Mouse (Mus musculus): ENCODE results near the gene Carmil1. TPM values are rescaled to one million over a fixed set of nuclear protein-coding genes. Genes with fewer than 3 reads are reported as not detected.
"Not testable (repeated sequence)": the region's sequence is repeated elsewhere in the genome, so short reads cannot be mapped to it uniquely, and the experiment has no call there.

Carmil1 gene
- total RNA-seq, 2 experiments from 2014 or later: 53.4 to 62.3 TPM

DNA sequence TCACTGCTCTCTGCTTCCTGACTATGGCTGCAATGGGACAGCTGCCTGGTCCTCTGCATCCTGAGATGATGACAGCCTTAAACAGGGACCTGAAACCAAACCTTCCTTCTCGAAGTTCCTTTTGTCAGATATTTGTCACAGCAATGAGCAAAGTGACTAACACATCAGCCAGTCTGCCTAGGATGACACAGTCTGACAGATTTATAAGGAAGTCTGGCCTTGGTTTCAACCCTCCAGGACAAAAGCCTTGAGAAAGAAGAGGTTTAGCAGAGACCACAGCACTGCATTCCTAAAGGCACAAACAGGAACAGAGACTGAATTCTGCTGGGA lies 175.3 kb downstream of the Carmil1 start:
- DNase-seq (ENCODE audit: low spot score in 2 of 2): no peak

DNA sequence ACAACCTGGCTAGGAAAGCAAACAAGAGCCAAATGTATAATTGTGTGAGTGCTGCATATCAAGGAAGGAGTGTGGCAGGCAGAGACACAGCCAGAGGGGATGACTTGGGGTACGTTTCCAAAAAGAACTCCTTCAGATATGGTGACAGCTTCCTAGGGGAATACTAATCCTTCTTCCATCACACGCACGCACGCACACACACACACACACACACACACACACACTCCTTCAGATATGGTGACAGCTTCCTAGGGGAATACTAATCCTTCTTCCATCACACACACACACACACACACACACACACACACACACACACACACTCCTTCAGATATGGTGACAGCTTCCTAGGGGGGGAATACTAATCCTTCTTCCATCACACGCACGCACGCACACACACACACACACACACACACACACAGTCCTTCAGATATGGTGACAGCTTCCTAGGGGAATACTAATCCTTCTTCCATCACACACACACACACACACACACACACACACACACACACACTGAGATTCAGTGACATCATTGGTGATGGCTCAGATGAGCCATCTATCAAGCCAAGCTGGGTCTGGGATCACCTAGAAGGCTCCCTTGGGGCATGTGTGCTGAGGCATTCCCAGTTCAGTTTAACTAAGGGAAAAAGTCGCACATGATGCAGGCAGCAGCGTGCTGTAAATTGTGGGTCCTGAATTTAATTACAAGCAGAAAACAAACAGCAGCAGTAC lies 175.8 kb downstream of the Carmil1 start:
- not testable (repeated sequence) for DNase-seq (ENCODE audit: low spot score in 2 of 2)

DNA sequence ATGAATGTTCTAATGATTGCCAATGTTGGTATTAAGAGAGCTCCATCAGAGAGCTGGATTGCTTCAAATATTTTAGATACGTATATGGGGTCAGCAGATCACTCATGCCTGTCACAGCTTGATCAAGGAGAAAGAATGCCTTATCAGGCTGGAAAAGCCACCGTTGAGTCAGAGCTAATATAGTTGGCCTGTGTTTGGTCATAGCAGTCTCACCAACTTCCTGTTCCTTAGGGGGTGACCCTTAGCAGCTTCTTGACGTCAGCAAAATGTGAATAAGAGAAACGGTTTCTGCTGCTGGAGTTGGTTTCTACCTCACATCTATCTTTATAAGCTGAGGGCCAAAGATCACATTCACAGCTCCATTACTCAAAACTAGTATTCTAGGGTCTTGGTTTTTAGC lies 176.6 kb downstream of the Carmil1 start:
- DNase-seq (ENCODE audit: low spot score in 2 of 2): no peak

DNA sequence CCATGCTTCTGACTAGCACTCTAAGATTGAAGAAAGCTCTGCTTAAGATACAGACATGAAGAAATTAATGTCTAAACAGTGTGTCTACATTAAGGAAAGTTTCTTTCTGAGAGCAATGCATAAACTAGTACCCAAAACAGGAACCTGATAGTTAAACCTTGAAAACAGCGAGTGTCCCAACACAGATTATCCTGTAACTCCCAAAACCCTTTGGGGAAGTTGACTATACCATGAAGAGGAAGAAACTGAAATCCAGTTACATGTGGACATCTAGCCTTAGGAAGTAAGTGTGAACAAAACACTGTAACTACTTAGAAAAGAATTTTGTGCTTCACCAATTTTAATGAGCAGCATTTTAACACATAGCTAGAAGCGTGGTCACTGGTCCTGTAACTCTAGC lies 177.4 kb downstream of the Carmil1 start:
- no peak for DNase-seq (ENCODE audit: low spot score in 2 of 2)

DNA sequence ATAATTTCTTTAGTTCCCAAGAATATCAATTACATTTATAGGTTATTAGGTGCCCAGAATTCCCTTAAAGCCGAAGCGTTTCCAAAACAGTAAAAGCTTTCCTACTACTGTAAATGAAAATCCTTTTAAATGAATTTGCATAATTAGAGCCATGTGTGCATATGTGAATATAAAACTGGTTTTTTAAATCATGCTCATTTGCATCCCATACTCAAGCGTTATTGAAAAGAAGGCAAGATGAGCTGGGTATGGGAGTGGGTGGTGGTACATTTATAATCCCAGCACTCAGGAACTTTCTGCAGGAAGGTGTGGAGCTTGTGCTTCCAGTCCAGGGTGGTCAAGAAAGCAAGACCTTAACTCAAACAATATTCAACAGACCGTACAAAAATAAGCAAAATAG lies 178.3 kb downstream of the Carmil1 start:
- no peak for DNase-seq (ENCODE audit: low spot score in 2 of 2)

DNA sequence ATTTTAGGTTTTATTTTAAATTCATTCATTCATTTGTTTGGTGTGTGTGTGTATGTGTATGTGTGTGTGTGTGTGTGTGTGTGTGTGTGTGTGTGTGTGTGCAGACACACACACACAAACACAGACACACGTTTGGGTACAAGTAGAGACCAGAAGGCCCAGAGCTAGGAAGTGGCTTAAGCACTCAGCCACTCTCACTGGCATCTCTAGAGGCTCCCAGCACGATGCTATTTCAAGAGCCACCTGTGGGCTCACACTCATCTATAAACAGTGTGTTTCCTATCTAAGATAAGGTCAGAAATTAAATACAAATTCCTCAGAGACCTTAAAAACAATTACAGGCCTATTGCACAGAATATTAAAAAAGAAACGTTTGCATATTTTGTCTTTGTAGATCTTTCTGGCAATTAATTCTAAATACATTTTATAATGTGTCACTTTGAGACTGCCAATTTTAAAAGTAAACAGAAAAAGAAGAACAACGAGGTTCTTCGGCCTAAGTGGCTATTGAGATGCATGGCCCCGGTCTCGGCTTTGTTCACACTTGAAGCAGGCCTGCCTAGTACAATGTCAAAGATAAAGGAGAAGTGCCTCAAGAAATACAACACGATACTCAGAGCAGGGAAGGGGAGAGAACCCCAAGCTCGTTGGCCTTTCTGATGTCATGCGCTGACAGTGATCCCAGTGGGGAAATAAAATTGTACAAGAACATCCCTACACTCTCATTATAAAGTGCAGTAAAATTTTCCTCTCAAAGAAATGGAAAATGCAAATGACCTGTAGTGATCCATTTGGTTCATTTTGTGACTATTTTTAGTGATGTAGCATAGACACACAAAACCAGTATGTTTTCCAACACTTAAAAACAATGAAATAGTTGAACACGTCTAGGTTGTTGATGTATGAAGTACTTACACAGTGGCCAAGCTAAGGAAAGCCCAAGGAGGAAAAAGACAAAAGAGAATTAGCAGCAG lies 179.2 kb downstream of the Carmil1 start:
- no peak for DNase-seq (ENCODE audit: low spot score in 2 of 2)

DNA sequence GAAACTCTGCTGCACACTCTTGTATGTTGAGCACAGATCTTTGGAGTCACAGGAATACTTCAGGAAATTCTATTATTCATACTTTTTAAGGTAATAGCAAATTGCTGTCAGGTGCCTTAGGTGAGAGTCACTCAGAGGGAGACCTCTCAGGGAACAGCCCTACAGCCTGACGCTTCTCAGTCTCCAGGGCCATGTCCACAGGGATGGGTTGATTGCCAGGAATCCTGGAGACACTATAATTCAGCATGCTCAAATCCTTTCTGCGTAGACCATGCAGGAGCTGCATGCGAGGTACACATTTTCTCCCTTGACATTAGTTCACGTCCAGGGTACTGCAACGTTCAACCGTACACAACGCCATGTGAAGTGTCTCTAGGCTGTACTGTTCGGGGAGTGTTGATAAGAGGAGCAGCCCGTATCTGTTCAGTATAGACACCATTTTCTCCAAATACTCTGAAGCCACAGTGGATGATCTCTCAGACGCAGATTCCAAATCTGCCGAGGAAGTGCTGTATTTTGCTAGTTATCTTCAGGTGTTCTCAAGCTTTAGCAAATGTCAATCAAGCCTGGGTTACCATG lies 180.0 kb downstream of the Carmil1 start:
- no peak for DNase-seq (ENCODE audit: low spot score in 2 of 2)

DNA sequence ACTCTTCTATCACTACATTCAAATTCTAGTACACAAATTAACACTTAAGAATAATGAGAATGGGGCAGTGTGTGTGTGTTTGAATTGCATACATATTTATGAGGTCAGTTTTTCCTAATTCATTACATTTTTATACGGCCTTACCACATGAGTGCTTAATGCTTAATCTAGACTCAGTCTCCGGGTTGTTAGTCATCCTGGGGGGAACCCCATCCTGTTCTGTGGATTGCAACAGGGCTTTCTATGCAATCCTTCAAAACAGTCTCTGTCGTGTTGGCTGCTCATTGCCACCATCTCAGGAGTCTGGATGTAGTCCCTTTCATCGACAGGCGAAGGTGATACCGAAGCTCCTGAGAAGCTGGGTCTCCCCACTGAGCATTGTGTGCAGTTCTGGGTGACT lies 184.0 kb downstream of the Carmil1 start:
- no peak for DNase-seq (ENCODE audit: low spot score in 2 of 2)

DNA sequence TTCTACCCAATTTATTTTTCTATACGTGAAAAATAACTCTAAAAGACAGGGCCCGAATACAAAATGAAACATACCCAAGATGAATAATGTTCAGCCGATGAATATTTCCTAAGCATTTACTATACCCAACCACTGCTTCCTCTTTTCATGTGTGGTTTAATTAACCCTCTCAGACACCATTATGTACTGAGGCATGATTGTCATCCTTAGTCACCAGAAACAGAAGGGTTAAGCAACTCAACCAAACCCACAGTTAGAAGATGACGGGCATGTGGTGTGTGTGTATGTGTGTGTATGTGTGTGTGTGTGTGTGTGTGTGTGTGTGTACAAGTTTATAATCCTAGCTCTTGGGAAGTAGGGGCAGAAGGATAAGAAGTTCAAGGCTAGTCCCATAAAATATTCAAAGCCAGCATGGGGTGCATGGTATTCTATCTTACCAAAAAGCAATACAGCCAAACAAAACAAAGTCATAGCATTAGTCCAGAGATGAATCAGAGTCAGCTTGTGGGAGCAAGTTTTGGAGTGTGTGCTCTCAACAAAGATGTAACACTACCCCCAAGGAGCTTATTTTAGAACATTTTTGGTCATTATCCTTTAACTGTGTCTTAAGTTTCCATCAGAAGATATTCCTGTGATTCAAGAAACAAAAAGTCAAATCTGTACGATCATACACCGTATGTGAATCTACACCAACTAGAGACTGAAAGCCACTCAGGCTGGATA lies 185.6 kb downstream of the Carmil1 start:
- DNase-seq (ENCODE audit: low spot score in 2 of 2): no peak

DNA sequence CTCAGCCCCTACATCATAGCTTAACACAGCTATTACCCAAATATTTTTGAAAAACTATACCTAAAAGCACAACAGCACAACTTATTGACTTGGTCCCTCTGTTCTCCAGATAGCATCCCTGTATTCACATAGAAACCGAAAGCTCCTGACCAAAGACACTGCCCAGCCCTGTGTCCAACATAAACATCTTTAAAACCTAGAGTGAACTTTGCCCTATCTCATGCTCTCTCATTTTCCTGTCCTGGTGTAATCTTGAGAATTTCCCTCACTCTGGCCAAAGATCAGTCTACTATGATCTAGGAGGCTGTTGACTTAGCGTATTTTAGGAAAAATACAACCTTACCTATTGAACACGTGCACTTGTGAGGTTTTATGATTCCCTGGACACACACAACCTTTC lies 187.5 kb downstream of the Carmil1 start:
- no peak for DNase-seq (ENCODE audit: low spot score in 2 of 2)

DNA sequence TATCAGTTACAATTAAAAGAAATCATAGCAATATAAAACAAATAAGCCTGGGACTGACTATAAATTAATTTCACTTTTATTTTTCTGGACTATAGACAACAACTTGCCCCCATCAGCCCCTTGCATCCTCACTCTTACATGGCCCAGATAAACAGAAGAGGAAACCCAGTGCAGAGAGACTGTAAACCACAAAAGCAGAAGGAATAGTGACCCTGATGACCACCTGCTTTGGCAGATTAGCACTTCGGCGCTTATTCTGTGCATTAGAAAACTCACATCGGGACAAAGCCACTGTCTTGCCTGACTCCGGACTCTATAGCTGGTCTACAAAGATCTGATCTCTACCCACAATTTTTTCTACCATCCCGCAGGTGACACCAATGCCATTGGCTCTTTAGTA lies 188.5 kb downstream of the Carmil1 start:
- DNase-seq (ENCODE audit: low spot score in 2 of 2): no peak

DNA sequence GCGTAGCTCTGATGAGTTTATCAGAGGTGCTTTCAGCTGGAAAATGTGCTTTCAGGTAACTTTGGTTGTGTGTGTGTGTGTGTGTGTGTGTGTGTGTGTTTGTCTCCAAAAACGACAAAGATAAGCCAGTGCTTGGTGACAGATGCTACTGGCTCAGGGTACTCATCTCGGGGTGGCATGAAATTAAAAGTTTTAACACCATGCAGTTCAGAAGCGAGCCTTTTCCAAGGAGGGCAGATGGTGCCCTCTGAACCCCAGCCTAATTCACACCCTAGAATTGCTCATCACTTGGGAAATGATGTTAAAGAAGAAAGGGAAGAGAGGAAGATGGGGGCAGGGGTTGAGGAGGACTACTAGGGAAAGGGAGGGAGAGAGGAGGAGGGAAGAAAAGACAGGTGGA lies 198.4 kb downstream of the Carmil1 start:
- no peak for DNase-seq (ENCODE audit: low spot score in 2 of 2)

DNA sequence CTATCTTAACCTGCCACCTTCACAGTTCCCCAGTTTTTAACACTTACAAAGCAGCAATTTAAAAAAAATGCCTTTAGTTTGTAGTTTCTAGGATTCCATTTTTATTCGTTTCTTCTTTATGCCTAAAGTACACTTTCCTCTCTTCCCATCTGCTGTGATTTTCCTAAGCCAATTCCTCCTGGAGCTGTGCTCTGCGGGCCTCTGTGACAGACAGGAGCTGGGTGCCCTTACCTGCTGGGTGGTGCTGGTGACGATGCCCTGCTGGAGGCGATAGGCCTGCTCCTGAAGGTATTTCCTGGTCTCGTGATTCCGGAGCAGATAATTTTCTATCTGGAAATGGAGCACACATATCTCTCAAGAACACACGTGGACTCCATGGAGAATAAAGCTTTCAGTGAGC lies 198.9 kb downstream of the Carmil1 start:
- no peak for DNase-seq (ENCODE audit: low spot score in 2 of 2)

DNA sequence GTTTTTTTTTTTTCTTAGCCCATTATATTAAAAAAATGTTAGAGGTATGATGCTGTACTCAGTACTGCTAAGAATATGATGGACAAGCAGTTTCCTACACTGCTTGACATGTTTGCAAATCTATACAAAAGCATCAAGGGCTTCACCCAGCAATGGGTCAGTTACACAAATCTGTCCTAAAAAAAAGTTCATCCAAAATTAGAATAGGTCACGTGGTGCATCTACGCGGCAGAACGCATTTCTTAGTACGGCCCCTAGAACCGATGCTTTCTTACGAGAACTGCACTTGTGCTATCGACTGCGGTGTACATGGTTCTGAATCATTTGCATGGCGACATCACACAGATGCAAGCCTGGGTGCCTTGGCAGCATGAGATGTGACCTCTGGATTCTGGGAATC lies 208.0 kb downstream of the Carmil1 start:
- DNase-seq (ENCODE audit: low spot score in 2 of 2): no peak

DNA sequence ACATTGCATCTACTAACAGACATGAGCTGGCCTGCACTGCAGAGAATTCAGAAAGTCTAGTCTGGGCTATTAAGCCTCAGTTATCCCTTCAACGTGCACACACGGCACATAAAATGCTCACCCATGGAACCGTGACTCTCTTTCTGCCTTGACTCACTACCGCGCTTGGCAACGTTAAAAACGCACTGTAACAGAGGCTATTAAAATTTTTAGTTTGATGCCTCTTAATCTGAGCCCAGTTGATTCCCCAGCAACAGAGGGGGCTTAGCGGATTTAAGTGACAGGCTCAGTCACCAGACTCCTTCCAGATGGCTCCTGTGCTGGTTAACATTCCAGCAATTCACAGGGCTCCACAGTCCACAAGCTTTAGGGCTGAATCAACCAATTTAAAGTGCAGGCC lies 213.0 kb downstream of the Carmil1 start:
- no peak for DNase-seq (ENCODE audit: low spot score in 2 of 2)

DNA sequence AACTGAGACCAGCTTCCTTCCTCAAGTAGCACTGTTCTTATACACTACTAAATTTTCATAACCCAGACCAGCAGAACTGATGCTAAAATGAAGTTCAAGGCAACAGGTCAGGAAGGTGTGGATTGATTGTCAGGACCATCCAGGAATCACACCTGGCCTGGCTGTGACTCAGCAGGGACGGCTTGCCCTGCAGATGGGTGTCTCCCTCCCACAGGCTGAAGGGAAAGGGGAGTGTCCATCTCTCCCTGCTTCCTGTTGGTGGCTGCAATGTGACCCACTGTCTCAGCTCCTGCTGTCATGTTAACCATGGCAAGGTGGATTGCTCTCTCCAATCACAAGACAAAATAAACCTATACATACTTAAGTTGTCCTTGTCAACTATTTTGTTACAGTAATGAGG lies 215.1 kb downstream of the Carmil1 start:
- no peak for DNase-seq (ENCODE audit: low spot score in 2 of 2)

DNA sequence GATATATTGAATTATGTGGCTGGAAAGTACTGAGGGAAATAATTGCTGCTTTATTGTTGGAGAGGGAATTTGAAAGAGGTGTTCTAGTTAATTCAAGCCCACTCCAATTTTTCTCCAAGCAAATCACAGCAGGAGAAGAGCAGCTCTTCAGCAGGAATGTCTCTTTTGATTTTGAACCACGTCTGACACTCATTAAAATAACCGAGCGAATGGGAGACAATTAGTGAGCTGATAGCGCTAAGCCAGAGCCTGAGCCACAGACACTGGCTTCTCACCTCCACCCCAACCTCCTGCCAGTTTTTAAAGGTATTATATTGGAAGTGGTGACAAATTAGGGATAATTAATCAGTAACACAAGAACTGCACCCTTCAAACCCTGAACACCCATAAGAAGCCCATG lies 217.8 kb downstream of the Carmil1 start:
- no peak for DNase-seq (ENCODE audit: low spot score in 2 of 2)

DNA sequence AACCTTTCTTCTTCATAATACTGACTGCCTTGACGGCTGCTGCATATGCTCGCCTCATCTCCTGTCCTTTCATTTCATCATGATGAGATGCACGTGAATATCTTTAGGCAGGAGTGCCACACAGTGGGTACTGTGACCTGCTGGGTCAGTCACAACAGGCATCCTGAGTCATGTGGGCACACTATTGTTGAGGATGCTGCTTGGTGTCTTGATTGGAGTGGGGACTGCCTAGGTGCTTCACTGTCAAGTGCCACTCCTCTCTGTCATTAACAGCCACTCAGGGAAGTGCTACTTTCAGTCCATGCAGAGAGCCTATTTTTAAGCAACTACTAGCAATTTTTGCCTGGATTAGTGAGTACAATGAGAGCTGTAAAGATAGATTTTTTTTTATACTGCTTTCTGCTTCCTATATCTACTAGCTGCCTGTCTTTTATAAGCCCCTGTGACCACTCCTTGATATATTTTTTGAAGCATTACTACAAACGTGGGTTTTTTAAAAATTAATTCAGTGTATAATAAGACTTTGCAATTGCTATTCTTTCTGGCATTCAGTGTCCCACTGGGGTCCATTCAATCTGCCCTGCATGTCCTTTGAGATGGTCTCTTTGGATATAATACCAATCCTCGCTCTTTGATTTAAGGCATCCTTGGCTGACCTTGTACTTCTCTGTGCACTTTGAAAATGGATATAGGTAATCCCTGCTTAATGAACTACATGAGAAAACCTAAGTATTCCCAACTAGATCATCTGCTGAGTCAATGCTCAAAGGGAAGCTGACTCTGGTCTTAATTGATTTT lies 225.3 kb downstream of the Carmil1 start:
- no peak for DNase-seq (ENCODE audit: low spot score in 2 of 2)

DNA sequence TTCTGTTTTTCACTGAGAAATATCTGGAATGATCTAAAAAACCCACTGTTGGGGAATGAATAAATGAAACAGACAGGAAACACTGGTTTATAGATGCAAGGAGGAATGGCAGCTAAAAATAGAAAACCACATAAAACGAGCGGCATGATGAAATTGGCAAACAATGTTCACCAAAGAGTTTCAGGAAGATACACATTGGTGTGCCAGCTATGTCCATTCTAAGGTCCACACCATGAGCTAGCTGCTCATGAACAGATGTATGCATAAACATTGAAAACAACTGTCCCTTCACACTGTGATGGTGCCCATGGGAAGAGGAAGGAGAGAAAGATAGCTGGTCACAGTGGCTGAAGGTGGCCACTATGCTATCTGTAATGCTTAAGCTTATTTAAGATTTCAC lies 229.1 kb downstream of the Carmil1 start:
- DNase-seq (ENCODE audit: low spot score in 2 of 2): no peak

DNA sequence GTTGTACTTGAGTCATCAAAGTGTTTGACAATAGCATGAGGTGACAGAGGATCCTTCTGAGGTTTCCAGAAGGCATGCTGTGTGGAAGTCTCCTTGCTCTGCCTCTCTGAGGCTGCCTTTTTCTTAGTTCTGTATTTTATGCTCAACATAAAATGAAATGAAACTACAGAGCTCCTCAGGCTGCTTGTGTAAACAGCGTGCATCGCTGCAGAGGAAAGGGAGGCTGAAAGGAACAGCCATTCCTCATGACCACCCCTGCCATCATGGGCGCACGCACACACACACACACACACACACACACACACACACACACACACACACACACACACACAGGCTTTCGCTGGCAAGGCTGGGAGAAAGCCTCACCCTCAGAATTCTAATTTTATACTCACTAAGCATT lies 230.3 kb downstream of the Carmil1 start:
- DNase-seq (ENCODE audit: low spot score in 2 of 2): no peak

Data from adrenal gland, postnatal 4 days (tissue).